Mouse (Mus musculus) heart, postnatal 25 days (tissue): ENCODE results near the gene Gm20388. TPM values are rescaled to one million over a fixed set of nuclear protein-coding genes. Genes with fewer than 3 reads are reported as not detected.

ENCODE experiments used
- DNase-seq: peaks from one replicate; pipeline ENCODE4 v3.0.0; 2022; ENCODE audit warnings: low spot score
- intact Hi-C: fragments of 180-260 bp; cut with DNase I; formaldehyde crosslinking; loops from one replicate; pipeline ENCODE4 v1.15.1; 2025
- total RNA-seq, 2 experiments: library from RNA; stranded (reverse); gene quantifications; 2 replicates each; pipeline ENCODE4 v1.2.3; 2021

Gene Gm20388
- total RNA-seq, 2 experiments from 2014 or later = 2.7 TPM; not detected in 1

GRCm38 (mm10) chr8:123476911-123477736 lies 3566.5 kb downstream of the Gm20388 start:
- intact Hi-C loops = loop anchor here (1.0 kb wide), 1 partner anchor 35 kb away; no protein-coding TSS in a partner anchor
- DNase-seq = no peak

GRCm38 (mm10) chr8:123477737-123478258 lies 3567.2 kb downstream of the Gm20388 start, which contains the start of gene Afg3l1:
Afg3l1 (plus strand) TSS chr8:123477903.
- DNase-seq = peak; percentile 90
- intact Hi-C loops = loop anchor here (1.0 kb wide), 1 partner anchor 35 kb away; no protein-coding TSS in a partner anchor

GRCm38 (mm10) chr8:123478456-123479218 lies 3568.0 kb downstream of the Gm20388 start:
- intact Hi-C loops = no loop called here
- no peak for DNase-seq

GRCm38 (mm10) chr8:123482627-123483026 lies 3572.0 kb downstream of the Gm20388 start:
- intact Hi-C loops = loop anchor here (5.0 kb wide), 1 partner anchor 145 kb away; no protein-coding TSS in a partner anchor

GRCm38 (mm10) chr8:123491280-123492075 lies 3580.8 kb downstream of the Gm20388 start:
- intact Hi-C loops = no loop called here
- no peak for DNase-seq

More at GRCm38 (mm10) chr8:123482627-123483026, 3572.0 kb downstream of the Gm20388 start:
- no peak for DNase-seq

- no peak for DNase-seq
- intact Hi-C loops = no loop called here
Measured at GRCm38 (mm10) chr8:123492898-123493297, 3582.3 kb downstream of the Gm20388 start.

- intact Hi-C loops = no loop called here
- no peak for DNase-seq
Measured at GRCm38 (mm10) chr8:123497699-123498098, 3587.1 kb downstream of the Gm20388 start.

- no peak for DNase-seq
- intact Hi-C loops = no loop called here
Measured at GRCm38 (mm10) chr8:123498963-123499362, 3588.3 kb downstream of the Gm20388 start.

- intact Hi-C loops = no loop called here
- DNase-seq = no peak
Measured at GRCm38 (mm10) chr8:123499556-123499955, 3588.9 kb downstream of the Gm20388 start.

- DNase-seq = no peak
- intact Hi-C loops = no loop called here
Measured at GRCm38 (mm10) chr8:123502192-123502591, 3591.6 kb downstream of the Gm20388 start.

- intact Hi-C loops = no loop called here
- DNase-seq = no peak
Measured at GRCm38 (mm10) chr8:123503801-123504467, 3593.3 kb downstream of the Gm20388 start.

GRCm38 (mm10) chr8:123504591-123505195 lies 3594.1 kb downstream of the Gm20388 start:
- intact Hi-C loops = no loop called here
- no peak for DNase-seq

GRCm38 (mm10) chr8:123505267-123505666 lies 3594.6 kb downstream of the Gm20388 start:
- intact Hi-C loops = no loop called here
- no peak for DNase-seq

GRCm38 (mm10) chr8:123505695-123506094 lies 3595.1 kb downstream of the Gm20388 start:
- DNase-seq = no peak
- intact Hi-C loops = no loop called here

- no peak for DNase-seq
- intact Hi-C loops = no loop called here
Measured at GRCm38 (mm10) chr8:123507153-123507552, 3596.5 kb downstream of the Gm20388 start.

- DNase-seq = no peak
- intact Hi-C loops = no loop called here
Measured at GRCm38 (mm10) chr8:123510819-123511218, 3600.2 kb downstream of the Gm20388 start.

GRCm38 (mm10) chr8:123514136-123514535 lies 3603.5 kb downstream of the Gm20388 start:
- no peak for DNase-seq
- intact Hi-C loops = no loop called here

GRCm38 (mm10) chr8:123514781-123515539 lies 3604.3 kb downstream of the Gm20388 start, which contains the start of gene Dbndd1:
Dbndd1 (minus strand) TSS chr8:123515463.
- intact Hi-C loops = no loop called here
- no peak for DNase-seq
